Mouse (Mus musculus) embryonic fibroblast, embryonic 13.5 days (primary cell): ENCODE data around the gene Hist2h2ac. TPM values are rescaled to one million over a fixed set of nuclear protein-coding genes. Genes with fewer than 3 reads are reported as not detected.
"Not testable (repeated sequence)": the region's sequence is repeated elsewhere in the genome, so short reads cannot be mapped to it uniquely, and the experiment has no call there.

Source experiments
- H3K27ac ChIP-seq: 2 replicates; pipeline ENCODE4 v1.5.1; 2012; ENCODE audit warnings: low read length, control low read depth, inconsistent platforms; ENCODE audit not compliant: insufficient read depth
- H3K4me1 ChIP-seq: 2 replicates; pipeline ENCODE4 v1.6.1; 2011; ENCODE audit warnings: low read length; ENCODE audit not compliant: control insufficient read depth, insufficient read depth
- H3K4me3 ChIP-seq: 2 replicates; pipeline ENCODE4 v1.5.1; 2011; ENCODE audit warnings: mild to moderate bottlenecking, control low read depth, low read length; ENCODE audit not compliant: insufficient read depth
- CTCF ChIP-seq: IDR thresholded peaks from 2 replicates; pipeline ENCODE4 v1.5.1; 2011; ENCODE audit warnings: mild to moderate bottlenecking, control low read depth, low read length, moderate library complexity, borderline replicate concordance; ENCODE audit not compliant: insufficient read depth
- POLR2A ChIP-seq: IDR thresholded peaks from 2 replicates; pipeline ENCODE4 v1.6.1; 2011; ENCODE audit warnings: low read depth, mild to moderate bottlenecking, control low read depth, low read length, moderate library complexity
- polyA plus RNA-seq: library from polyadenylated mRNA; stranded (reverse); fragments of >200 nt; gene quantifications from 2 replicates; pipeline ENCODE4 v1.2.4, GENCODE M21; 2011; ENCODE audit warnings: low read depth; ENCODE audit not compliant: missing spikeins, insufficient read length

Hist2h2ac gene
- polyA plus RNA-seq = 4.4 and 5.3 TPM in 2 replicates

DNA sequence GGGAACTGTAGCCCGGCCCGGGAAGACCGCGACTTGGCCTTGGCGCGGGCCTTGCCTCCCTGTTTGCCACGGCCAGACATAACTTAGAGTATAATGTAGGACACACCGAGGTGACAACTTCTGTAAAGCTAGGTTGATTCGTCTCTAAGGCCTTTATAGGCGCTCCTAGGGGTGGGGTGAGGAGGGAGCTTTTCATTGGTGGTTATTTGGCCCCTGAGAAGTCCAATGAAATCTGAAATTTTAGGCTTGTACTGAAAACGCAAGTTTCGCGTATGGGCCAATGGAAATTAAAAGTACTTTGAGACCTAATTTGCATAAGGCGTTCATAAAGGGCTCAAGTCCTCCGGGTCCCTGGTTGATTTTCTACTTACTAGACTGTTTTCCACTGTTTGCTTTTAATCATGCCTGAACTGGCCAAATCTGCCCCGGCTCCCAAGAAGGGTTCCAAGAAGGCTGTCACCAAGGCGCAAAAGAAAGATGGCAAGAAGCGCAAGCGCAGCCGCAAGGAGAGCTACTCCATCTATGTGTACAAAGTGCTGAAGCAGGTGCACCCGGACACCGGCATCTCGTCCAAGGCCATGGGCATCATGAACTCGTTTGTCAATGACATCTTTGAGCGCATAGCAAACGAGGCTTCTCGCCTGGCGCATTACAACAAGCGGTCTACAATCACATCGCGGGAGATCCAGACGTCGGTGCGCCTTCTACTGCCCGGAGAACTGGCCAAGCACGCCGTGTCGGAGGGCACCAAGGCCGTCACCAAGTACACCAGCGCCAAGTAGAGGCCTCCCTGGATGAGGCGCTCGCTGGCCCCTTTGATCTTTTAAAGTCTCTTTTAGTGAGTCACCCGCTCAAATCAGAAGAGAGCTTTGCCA is at the start of gene Hist2h2ac, which contains the start of gene Hist2h2be:
Hist2h2ac (minus strand) TSS at position 116 of the 875 bp plus-strand sequence.
Hist2h2be (plus strand) TSS at position 355 of the 875 bp plus-strand sequence.
- Histone ChIP-seq H3K27ac (peak within 1 kb of the TSS; percentile 97), H3K4me1 (peaks cover 5% of the 10 kb centered on the region), H3K4me3 (peak within 1 kb of the TSS; percentile 74)
- TF ChIP-seq CTCF (no peak), POLR2A (peak; percentile 94)

DNA sequence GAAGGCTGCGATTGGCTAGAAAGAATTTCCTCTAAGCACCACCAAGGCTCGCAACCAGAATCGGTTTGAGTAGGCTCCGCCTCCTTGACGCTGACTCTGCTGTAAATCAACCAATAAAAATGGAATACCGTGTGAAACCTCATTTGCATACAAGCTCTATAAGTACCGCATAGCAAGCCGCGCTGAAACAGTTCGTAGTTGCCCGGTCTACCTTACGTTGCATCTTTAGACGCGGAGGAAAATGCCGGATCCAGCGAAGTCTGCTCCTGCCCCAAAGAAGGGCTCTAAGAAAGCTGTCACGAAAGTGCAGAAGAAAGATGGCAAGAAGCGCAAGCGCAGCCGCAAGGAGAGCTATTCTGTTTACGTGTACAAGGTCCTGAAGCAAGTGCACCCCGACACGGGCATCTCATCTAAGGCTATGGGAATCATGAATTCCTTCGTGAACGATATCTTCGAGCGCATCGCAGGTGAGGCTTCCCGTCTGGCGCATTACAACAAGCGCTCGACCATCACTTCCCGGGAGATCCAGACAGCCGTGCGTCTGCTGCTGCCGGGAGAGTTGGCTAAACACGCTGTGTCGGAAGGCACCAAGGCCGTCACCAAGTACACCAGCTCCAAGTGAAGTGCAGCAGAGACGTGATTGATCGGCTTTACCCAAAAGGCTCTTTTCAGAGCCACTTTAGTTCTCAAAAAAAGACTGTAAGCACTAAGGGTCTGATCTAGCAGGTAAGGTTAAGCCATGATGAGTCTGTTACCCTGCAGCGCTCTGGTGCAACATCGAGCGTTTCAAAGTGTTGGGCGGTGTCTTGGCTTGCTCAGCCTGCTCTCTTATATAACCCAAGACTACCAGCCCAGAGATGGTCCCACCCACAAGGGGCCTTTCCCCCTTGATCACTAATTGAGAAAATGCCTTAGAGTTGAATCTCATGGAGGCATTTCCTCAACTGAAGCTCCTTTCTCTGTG is 49.1 kb upstream of the Hist2h2ac start, which contains the start of gene Hist2h2bb:
Hist2h2bb (plus strand) TSS at position 242 of the 964 bp plus-strand sequence.
- peak; percentile 97 for TF ChIP-seq POLR2A
- TF ChIP-seq CTCF = no peak
- H3K4me3 ChIP-seq = peak within 1 kb of the TSS; percentile 53
- peak within 1 kb of the TSS; percentile 97 for H3K27ac ChIP-seq
- H3K4me1 ChIP-seq = 0 out of 2 replicates have a peak, but pooled peaks cover 2% of the 10 kb centered on the region

DNA sequence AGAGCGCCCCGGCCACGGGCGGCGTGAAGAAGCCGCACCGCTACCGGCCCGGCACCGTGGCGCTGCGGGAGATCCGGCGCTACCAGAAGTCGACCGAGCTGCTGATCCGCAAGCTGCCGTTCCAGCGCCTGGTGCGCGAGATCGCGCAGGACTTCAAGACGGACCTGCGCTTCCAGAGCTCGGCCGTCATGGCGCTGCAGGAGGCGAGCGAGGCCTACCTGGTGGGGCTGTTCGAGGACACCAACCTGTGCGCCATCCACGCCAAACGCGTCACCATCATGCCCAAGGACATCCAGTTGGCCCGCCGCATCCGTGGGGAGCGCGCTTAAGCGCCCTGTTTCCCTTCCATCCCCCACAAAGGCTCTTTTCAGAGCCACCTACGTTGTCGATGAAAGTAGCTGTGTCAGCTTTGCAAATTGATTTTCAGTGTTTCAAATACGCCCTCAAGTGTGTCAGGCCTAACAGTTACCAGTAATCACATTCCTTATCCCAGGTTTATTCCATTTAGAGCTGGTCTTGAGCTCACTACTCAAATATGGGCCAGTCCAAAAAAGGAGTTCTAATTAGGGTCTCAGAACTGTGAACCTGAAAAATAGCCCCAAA is 48.2 kb upstream of the Hist2h2ac start:
- H3K4me1 ChIP-seq = not testable (repeated sequence)
- peak overlapping the region; percentile 53 for H3K4me3 ChIP-seq
- H3K27ac ChIP-seq = peak overlapping the region; percentile 97
- peak; percentile 44 for TF ChIP-seq POLR2A

DNA sequence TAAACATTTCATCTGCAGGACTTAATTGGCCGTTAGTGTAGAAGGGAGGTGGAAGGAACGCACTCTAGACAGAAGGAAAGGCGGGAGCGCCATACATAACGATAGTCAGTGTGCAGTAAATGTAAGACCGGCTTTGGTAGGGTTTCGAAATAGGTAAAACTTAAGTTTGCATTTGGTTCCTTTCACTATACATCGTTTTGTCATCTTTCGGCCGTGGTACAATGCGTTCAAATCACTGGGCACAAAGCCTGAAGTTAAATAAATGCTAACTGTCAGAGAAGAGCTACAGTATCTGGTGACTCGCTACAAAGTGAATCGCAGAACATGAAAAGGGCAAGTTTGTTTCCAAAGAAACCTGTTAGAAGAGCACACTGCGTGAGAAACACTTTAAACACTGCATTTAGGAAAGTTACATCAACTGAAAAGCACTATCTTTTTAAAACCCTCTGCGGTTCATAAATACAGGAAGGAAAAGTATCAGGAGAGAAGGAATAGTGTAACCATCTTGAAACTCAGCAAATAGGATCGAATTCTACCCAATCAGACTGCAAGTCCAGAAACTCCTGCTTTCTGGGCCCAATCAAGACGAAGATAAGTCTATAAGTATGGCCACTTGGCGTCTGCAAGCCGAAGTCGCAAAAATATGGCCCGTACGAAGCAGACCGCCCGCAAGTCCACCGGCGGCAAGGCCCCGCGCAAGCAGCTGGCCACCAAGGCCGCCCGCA is 47.5 kb upstream of the Hist2h2ac start, which contains the start of gene Hist2h3b:
Hist2h3b (plus strand) TSS at position 604 of the 725 bp plus-strand sequence.
- Histone ChIP-seq H3K4me3 (peak within 1 kb of the TSS; percentile 53), H3K27ac (peak within 1 kb of the TSS; percentile 97)

DNA sequence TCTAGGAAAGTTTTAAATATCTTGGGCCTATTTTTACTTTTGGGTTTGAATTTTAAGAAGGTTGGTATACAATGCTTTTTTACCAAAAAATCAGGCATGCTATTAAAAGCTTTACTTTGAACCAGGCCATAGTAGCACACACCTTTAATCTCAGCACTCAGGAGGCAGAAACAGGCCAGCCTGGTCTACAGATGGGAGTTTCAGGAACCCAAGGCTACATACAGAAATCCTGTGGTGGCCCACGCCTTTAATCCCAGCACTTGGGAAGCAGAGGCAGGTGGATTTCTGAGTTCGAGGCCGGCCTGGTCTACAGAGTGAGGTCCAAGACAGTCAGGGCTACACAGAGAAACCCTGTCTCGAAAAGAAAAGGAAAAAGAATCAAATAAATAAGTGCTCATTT is 46.9 kb upstream of the Hist2h2ac start:
- Histone ChIP-seq H3K27ac (peak overlapping the region; percentile 97), H3K4me1 (peaks cover 5% of the 10 kb centered on the region; the same call in 1 of the 2 replicates), H3K4me3 (no peak overlapping the region)
- TF ChIP-seq CTCF (no peak), POLR2A (no peak)

More for the DNA sequence above, 47.5 kb upstream of the Hist2h2ac start, which contains the start of gene Hist2h3b:
- peaks cover 5% of the 10 kb centered on the region; the same call in 1 of the 2 replicates for H3K4me1 ChIP-seq
- peak; percentile 95 for TF ChIP-seq POLR2A
- no peak for TF ChIP-seq CTCF

DNA sequence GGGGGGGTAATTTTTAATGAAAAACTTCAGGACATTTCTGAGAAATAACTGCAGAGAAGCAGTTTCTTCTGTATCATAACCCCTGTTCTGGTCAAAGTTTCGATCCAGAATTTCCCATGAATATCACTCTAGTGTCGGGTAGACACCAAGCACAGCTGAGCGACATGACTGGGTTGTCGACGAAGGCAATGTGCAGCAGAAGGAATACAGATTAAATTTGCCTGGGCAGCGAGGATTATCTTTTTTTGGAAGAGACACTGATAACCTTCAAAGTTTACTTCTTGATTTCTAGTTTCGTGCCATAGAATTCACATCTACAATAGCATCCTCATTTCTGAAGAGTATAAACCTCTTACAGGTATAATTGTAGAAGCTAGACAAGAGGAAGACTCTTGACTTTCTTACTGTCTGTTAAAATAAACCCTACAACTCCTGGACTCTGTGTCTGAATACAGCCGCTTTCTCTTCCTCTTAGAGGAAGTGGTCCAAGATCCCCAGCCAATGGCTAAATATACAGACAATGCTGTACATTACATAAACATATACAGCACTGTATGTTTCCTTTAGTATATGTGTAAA is 45.5 kb upstream of the Hist2h2ac start:
- peaks cover 9% of the 10 kb centered on the region; the same call in 1 of the 2 replicates for H3K4me1 ChIP-seq
- no peak overlapping the region for H3K27ac ChIP-seq
- H3K4me3 ChIP-seq = no peak overlapping the region
- TF ChIP-seq POLR2A = no peak

DNA sequence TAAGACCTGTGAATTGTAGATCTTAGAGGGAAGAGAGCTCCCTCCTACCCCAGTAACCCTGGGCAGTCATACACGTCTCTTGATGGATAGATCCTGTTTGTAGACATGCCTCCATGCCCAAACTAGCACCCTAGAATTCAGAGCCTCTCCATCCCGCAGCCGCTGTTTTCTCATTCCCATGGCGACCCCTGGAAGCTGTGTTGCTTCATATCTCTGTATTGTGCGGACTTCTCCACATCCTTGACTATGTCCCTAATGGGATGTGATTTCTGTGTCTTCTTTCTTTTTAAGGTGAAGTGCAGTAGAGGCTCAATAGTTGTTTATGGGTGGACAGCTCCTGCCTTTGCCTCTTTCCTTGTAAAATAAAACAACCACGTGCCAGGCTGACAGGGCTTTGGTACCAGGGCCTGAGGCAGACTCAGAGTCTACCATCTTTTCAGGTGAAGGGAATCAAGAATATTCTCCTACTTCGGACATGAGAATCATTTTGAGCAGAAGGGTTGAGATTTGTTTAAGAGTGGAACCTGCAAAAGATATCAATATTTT is 43.8 kb upstream of the Hist2h2ac start:
- H3K4me3 ChIP-seq = peak overlapping the region; percentile 7; the same call in 1 of the 2 replicates
- TF ChIP-seq CTCF (no peak), POLR2A (0 out of 2 replicates have a peak, but pooled peaks have one; percentile 0)
- peak overlapping the region; percentile 99 for H3K27ac ChIP-seq
- H3K4me1 ChIP-seq = peaks cover 9% of the 10 kb centered on the region; the same call in 1 of the 2 replicates

DNA sequence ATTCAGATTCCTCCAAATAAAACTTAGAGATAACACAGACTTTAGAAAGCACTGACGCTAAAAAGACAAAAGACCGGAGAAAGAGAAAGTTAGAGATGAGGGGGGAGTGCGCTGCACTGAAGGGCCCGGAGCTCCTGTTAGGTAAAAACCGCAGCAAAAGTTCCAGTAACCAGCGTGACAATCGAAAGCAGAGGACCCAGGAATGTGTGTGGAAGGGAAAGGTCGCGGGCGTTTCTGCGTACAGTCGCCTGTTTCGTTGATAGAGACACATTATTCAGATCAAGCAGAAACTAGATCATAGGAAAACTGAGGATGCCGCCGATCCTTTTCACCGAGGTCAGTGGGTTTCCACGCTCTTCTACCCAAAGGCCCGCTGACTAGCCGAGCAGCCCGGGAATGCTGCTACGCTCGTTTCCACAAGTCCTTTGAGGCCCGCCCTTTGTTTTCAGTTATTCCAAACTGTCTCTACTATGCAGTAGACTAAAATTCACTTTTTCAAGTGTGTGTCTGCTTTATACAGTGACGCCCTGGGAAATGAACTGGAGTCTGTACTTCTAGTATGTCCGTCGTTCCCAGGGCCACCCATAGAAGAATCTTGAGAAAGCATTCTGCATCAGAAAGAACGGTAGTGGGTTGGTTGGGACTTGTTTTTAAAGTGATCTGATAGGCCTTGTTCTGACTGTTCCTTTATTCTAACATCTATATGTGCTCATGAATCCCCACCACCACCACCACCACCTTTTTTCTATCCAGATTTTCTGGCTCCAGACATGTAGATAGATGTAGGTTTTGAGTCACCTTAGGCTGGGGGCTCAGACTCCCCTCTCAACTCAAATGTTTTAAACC is 43.1 kb upstream of the Hist2h2ac start:
- Histone ChIP-seq H3K4me1 (peaks cover 9% of the 10 kb centered on the region; the same call in 1 of the 2 replicates), H3K4me3 (peak overlapping the region; percentile 42), H3K27ac (peak overlapping the region; percentile 99)
- no peak for TF ChIP-seq CTCF
- TF ChIP-seq POLR2A = peak; percentile 46
